Mouse (Mus musculus): Measurements from ENCODE around the gene Mertk.

Gene Mertk

DNA sequence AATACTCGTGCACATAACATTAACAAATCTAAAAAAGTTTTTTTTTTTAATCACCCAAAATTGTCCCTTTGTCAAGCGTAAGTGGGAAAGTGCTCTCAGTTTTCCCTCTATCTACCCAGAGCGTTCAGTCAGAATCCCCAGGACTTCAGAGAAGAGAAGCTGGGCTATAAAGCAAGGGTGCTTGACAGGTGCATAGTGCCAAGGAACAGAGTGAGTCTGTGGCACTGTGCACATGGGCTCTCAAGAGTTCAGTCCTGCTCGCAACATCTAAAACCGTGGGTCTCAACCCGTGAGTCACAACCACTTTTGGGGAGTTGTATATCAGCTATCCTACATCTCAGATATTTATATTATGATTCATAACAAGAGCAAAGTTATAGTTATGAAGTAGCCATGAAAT is 71.8 kb downstream of the Mertk start:
- no peak for DNase-seq

DNA sequence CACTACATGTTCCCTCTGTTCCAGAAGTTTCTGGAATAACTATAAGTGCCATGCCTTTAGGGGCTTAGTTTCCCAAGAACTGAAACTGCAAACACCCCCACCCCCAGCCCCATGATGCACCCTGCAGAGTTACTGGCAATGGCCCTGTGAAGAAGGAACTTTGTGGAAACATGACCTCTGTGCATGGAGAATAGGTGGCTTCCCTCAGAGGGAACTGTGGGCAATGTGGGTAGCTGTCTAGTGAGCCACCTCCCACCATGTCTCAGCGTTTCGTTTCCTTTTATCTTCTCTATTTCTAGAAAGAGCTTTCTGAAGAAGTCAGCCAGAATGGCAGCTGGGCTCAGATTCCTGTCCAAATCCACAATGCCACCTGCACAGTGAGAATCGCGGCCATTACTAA is 72.3 kb downstream of the Mertk start:
- DNase-seq, result no peak

DNA sequence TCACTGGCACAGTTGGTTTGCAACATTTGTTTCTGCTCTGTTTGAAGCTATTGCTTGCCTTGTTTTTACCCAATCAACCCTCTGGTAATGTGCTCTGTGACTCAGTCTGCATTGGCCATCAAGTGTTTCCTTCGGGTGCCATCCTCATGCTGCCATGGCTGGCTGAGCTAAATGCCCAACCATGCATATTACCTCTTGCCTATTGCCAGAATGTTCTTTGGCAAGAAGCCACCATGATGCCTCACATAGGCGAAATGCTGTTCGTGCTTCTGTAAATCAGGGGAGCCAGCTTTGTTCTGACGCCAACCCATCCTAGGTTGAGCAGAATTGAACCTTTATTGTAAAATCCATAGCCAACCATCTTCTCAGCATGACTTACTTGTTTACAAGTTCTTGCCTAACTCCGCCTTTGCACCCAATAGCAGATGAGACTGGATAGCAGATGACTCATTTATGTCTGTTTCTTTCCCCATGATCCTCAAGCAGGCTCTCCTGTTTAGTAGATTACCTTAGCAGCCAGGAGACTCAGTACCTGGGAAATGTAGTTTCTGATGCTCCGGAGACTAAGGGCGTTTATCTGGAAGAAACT is 73.1 kb downstream of the Mertk start:
- no peak for DNase-seq

DNA sequence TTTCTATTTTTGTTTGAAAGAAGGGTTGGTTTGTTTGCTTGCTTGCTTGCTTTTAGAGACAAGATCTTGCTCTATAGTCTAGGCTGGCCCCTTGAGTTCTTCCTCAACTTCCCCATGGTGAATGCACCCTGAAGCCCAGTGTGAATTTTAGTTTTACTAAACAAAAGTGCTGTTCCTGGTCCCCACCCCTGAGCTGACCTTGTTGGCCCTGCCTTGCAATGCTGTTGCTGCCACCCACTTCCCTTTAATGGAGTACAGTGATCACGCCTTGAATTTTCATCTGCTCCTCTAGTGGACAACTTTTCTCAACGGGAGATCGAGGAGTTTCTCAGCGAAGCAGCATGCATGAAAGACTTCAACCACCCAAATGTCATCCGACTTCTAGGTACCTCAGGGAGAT is 83.5 kb downstream of the Mertk start:
- no peak for DNase-seq

DNA sequence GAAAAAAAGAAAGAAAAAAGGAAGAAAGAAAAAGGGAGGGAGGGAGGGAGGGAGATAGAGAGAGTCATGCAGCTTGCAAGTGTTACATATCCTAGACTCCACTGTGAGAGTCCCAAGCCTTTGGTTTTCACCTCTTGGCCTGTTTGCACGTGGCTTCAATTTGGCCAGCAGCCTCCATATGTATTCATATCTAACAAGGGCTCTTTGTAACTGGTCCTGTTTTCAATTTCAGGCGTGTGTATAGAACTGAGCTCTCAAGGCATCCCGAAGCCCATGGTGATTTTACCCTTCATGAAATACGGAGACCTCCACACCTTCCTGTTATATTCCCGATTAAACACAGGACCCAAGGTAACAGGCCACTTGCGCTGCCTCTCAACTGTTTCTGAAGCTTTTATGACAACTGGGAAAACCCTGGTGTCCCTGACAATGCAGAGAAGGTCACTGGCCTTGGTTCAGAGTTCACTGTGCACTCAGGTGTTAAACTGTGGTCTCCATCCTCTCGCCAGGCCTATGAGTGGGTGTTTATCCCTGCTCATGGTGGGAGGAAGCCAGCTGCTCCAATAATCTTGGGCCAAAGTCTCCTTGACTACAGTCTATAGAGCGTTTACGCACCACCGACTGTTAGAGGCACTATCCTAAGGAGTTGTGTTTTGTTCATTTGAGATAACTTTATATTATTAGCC is 85.0 kb downstream of the Mertk start:
- DNase-seq, result peak; percentile 26

DNA sequence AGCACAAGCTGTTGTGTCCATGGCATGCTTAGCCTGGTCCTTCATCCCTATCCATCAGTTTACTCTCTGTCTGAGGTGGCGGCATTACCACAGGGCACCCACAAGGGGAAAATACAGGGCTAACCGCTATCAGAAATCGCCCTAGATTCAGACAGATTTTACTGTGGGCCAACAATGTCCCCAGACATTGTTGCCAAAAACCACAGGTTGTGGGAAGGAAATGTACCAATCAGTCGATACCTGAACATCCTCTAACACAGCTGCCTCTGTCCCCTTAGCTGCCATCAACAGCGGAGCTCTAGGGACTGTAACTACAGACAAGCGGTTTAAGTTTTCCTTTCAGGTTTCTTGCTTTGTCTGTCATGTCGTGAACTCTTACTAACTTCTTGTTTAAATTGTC is 86.1 kb downstream of the Mertk start:
- no peak for DNase-seq

DNA sequence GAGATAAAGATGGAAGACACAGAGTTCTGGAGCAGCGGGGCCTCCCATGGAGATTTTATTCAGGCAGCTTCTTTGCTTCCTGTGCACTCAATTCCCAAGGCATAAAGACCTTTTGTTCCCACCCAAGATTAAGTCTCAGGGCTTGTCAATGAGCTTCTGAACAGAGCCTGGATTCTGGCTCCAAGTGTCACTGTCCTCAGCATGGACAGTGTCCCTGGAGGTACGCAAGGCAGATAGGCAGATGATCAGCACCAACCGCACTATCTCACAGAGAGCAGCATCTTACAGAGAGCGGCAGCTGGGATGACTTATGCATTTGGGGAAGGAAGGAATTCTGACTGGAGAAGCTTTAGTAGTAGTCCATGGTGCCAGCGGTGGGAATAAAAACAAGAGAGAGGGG is 87.6 kb downstream of the Mertk start:
- DNase-seq, result no peak

DNA sequence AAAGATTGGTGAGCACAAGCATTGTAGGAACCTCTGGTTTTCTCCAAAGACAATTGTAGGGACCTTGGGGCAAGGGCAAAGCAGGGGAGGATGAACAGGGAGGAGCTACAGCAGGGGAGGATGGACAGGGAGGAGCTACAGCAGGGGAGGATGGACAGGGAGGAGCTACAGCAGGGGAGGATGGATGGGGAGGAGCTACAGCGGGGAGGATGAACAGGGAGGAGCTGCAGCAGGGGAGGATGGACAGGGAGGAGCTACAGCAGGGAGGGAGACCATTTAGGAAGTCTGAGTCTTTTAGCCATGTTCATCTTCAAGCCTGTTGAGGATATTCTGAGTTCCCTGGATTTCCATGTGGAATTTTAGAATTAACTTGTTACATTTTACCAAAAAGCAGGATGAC is 88.0 kb downstream of the Mertk start:
- DNase-seq, result no peak

DNA sequence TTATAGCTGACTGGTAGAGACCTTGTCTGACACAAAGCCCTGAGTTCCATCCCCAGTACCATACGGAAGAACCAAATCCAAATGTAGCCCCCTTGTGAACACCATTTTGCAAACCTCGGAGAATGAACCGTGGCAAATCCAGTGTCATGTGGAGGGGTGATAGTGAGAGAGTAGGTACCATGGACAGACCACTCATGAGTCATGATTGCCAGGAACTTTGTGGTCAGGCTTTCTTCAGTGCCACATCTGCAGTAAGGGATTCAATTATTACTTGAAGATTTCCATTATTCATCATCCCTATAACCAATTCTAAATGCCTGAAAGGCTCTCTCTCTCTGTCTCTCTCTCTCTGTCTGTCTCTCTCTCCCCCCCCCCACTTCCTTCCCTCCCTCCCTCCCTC is 89.0 kb downstream of the Mertk start:
- DNase-seq, result no peak

DNA sequence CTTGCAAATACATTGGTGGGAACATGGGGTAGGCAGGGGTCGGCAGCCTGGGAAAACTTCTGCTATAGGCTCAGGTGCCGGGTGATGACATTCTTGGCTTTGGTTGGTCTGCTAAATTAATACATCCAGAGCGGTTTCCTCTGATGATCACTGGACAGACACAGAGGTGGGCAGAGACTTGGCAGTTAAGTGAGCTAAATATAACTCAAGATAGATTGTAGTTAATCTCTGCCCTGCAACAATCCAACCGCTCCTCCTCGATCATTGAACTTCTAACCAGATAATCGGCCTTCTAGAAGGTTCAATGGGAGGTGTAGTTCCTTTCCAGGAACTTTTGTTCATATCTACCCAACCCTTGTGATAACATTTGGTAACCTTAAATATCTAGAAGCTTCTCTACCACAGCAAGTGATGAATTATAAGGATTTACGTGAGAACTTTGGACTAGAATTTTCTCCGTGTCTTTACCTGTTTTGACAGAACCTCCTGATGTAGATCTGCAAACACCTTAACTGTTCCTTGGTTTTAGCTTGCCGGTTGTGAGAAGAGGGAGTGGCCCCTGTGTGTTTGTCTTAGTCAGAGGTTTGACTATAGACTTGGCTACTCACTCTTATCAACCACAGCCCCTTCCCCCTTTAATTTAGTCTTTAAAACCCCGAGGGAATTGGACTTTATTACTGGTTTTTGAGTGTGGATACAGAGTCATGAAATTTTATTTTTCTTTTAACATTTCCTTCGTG is 92.3 kb downstream of the Mertk start:
- DNase-seq, result no peak

DNA sequence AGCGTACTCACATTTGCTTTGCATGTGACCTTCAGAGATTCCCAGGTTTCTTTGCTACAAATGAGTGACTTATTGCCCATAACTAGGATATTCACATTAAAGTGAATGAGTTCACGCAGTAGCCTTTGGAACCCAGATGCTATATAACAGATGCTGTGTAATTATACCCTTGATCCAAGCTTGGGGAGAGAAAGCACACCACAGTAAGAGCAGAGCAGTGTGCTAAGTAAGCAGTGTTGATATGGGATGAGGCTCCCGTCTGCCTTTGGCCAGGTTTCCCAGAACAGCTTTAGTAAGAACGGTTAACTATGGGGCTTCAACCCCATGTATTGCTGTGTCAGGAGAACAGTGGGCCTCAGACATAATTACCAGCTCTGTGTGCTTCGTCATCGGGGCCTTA is 95.2 kb downstream of the Mertk start:
- DNase-seq, result no peak

DNA sequence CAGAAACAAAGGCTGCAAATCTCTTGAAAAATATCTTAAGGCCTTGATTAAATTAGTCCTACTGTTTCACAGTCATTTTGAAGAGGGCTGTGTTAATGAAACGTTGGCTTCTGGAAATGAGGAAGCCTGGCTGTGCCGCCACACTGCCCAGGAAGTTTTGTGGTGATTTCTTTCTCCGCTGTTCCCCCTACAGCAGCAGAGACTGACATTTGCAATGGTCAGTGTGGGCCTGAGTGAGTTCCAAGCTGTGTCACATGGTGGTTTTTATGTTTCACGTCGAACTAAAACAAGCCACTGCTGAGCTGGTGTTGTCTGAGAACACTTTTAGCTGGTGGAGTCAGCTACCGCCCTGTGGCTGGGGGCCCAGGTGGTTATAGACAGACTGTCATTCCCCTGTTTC is 97.7 kb downstream of the Mertk start:
- DNase-seq, result no peak

DNA sequence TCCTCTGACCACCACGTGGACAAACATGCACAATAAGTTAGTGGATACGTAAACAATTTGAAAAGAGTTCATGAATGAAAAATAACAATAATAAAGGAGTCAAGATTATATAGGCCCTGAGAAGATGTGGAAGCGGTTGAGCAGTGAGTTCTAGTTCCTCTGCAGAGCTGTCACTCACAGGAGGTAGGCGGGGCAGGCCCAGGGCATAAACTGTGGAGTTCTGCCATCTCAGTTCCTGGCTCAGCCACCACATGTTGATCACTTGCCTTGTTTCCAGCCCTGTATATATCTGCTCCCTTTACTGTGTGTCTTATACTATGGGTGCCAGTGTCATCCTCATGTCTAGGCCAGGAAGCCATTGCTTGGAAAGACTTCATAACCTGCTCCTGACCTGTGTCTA is 104.7 kb downstream of the Mertk start:
- DNase-seq, result no peak

DNA sequence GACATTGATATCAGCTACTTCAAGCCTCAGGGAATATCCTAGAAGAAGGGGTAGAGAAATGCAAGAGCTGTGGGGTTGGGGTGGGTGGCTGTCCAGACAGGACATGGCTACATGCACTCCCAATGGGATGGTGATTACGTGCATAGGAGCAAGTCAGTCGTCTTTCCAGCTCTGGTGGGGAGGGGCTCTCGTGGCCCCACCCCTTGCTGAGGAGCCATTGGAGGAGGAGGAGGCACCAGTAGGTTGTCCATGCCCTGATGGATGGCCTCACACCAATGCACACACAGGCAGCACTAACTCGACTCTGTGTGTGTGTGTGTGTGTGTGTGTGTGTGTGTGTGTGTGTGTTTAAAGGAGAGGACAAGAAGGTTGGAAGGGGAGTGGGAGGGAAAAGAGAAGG is 106.6 kb downstream of the Mertk start:
- DNase-seq, result no peak

DNA sequence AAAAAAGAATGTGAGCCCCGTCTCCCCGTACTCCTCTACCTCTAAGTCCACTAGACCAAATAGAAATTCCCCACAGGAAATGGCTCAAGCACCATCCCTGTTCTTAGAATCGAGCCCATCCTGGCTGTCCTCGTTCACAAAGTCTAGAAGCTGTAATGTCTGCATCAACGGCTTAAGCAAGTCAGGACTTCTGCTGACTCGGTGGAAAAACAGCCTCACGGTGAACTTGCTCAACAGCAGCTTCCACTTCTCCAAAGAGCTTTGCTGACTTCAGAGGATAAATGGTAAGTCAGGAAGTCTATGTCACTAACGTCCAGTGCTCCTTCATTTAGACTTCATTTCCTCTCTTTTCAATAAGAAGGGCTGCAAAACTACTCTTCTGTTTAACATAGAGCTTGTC is 107.8 kb downstream of the Mertk start:
- peak; percentile 34 for DNase-seq

DNA sequence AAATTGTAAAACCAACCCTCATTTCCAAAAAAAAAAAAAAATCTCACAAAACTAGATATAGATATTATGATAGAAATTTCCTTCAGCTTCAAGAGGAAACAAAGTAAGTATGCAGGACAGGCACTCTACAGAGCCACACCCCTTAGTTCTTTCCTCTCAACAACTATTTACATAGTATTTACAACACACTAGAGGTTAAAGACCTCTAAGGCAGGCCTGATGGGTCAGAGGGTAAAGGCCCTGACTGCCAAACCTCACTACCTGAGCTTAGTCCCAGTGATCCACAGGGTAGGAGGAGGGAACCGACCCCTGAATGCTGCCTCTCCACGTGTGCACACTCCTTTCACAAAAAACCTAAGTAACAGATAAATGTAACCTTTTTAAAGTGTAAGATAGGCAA is 114.0 kb downstream of the Mertk start:
- DNase-seq, result no peak

DNA sequence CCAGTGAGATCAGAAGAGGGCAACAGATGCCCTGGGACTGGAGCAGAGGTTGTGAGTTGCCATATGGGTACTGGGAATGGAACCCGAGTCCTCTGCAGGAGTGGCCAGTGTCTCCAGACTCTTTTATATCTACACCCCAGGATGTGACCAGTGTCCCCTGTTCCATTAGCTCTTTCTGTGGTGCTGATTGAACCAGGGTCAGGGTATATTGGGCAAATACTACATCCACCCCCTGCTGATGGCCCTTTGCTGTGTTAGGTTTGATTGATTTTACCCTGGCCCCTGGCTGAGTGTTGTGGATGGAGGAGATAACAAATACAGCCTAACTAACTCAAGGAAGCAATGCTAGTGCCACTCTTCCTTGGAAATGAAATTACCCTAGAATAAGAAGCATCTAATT is 117.6 kb downstream of the Mertk start:
- DNase-seq, result no peak

DNA sequence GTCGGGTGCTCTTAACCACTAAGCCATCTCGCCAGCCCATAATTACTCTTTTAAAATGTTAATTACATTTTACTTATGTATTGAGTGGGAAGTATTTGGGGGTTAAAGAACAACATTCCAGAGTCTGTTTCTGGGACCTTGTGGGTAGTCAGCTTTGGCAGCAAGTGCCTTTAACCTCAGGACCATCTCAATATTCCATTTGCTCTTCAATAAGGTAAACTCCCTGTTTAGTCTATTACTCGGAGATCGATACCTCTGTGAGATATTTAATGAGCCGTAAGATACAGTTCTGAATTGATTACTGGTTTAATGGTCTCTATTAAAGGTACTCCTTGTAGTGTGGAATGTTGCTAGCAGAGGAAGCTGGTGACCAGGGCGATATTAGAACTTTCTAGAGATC is 118.2 kb downstream of the Mertk start:
- DNase-seq, result no peak

DNA sequence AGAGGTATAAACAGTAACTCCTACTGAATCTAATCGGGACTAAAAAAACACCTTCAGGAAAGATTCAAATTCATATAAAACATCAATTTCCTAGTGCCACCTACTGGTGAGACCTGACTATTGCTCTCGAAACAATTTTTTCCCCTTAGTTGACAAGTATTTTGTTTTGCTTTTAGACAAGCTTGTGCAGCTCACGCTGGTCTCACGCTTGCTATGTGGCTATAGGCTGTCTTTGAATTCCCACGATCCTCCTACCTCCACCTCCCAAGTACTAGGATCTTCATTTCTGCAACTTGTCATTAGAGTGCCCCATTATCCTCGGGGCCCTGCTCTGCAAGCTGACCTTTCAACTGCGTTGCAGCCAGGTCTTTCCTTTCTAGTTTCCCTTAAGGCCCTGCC is 118.6 kb downstream of the Mertk start:
- DNase-seq, result peak; percentile 84

DNA sequence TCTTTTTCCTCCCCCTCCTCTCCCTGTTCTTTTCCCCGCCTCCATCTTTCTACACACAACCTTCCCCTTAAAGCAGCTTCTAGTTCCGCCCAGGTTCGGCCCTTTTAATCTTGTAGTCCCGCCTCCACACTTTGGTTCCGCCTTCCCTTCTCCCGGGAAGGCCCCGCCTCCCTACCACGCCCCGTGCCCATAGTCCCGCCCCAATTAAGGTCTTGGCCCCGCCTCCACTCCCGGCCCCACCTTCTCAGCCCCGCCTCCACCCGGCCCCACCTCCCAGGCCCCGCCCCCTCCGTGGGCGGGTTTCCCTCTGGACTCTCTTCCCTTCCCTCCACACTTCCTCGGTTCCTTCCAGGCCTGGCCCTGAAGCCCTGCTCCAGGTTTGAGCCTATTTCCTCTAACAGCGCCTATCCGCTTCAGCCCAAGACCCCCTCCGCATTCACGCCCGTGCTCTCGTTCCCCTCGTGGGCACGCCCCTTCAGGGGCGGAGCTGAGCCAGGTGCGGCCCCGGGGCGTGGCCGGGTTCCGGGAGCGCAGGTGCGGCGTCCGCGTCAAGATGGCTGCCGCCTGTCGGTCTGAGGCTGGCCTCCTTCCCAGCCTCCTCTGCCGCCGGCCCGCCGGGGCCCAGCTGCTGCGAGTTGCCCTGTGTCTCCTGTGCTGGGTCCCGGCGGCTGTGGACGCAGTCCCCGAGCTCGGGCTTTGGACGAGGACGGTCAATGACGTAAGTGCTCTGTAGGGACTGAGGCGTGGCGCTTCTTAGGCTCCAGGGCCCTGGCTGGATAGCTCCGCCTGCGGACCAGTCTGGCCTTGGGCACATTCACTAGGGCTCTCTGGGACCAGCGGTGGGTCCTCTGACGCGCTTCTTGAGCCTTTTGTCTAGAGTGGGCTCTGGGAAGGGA is 119.3 kb downstream of the Mertk start, which contains the start of gene Tmem87b:
Gene Tmem87b (plus strand): TSS at position 333 of the 896 bp plus-strand sequence.
- DNase-seq, result peak; percentile 97

DNA sequence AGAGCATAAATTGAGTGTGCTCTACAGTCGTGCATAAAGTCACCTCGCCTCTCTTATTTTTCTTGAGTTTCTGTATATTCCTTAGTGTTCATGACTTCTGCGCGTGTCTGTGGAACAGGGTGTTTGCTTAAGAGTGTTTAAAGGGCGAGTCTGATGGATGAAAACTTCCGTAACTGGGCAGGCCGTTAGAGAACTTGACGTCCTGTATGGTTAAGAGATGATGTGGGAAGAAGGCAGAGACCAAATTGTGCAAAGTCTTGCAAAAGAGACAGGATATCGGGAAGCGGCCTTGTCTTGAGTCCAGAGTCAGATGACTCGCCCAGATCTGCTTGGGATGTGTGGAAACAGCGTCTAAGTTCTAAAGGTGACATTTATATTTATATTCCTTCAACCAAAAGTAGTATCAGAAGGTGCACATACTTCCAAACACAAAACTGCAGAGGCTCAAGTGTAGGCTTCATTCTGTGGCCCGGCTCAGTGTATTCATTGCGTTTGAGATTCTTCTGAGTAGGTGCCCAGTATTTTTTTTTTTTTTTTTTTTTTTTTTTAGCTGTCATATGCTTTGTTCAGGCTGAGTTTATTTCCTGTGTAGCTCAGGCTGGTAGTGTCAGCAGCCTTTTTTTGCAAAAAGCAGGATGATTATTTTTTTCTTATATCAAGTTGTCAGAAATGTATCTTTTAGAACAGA is 120.3 kb downstream of the Mertk start:
- peak; percentile 33 for DNase-seq

DNA sequence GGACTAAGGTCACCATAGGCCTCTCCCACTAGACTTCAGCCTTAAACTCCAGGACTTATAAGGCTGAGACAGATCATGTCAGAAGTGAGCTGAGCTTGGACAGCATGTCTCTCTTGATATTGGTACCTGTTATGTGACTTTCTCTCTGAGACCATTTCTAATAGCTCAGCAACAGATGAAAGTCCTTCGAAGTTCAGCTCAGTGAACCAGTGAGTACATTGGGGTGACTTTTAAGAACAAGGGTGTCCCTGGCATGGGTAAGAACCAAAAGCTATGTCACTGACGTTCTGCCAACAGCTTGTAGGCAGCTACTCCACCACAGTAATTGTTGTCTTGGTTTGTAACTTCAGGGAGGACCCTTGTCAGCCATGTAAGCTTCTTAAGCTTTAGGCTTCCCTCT is 121.9 kb downstream of the Mertk start:
- no peak for DNase-seq

DNA sequence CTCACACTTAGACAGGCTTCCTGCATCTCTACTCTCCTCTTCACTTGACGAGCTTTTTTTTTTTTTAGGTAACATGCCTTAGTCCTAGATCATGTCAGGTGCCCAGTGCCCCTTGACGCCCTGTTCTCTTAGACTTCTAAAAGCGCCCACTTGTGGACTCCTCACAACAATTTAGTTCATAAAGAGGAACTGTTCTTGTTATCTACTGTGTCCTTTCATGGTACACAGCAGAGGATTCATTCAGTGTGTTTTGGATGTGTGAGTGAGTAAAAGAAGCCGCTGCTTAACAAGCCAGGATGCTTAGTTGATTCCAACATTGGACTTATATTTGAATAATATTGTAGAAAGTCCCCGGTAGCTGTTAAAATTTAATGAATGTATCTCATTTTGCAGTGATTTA is 125.1 kb downstream of the Mertk start:
- DNase-seq, result no peak

Measured in kidney, postnatal 14 days (tissue).